Mouse (Mus musculus) lung, postnatal 14 days (tissue): ENCODE measurements around the gene Gramd4.
A peak's percentile ranks its signal among the peaks of the same experiment; 100 is the strongest.
"Not testable (repeated sequence)": the region's sequence is repeated elsewhere in the genome, so short reads cannot be mapped to it uniquely, and the experiment has no call there.

Source experiments
- DNase-seq: peaks from one replicate; pipeline ENCODE4 v3.0.0; 2021

The Gramd4 gene

DNA sequence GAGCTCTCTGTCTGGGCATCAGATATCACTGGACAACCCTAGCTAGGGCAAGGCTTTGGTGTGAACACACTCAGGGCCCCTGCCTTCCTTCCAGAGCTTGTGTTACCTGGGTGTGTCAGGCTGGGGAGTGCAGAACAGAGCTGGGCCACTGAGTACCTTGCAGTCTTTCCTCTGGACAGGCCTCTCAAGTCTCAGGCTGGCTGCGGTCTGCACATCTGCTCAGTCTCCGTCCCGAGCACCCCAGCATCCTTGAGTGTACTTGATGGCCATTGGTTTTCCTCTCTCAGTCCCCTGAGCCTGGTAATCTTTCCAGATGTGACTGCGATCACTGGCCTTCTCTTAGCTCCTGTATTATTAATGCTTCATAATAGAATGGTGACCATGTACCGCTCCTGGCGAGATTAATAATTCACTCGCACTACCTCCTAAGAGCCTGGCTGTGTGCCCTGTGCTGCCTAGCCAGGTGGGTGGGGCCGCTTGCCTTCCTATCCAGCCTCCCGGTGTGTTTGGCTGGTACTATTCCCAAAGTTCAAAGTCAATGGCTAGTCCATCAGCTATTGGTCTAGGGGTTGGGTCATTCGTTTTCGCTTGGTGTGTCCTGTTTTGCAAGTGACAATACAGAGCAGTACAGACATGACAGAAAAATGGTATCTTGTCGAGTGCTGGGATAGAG, 34.6 kb downstream of the Gramd4 start:
- DNase-seq: peak; percentile 58

DNA sequence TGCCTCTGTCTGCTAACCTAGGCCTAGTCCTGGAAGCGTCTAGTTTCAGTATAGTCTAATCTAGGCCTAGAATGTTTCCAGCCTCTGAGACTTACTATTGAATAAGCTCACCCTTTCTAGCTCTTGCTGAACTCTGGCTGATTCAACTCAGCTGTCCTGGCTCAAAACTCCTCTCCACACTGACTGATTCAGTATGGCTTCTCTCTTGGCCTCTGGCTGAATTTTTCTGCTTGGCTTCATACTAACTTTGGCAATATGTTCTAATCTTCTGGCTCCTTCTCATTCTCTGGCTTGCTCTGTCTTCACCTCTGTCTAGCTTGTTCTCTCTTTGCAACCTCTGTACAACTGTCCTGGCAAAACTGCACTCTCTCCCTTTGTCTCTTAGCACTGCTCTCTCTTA, 35.7 kb downstream of the Gramd4 start:
- DNase-seq: no peak

DNA sequence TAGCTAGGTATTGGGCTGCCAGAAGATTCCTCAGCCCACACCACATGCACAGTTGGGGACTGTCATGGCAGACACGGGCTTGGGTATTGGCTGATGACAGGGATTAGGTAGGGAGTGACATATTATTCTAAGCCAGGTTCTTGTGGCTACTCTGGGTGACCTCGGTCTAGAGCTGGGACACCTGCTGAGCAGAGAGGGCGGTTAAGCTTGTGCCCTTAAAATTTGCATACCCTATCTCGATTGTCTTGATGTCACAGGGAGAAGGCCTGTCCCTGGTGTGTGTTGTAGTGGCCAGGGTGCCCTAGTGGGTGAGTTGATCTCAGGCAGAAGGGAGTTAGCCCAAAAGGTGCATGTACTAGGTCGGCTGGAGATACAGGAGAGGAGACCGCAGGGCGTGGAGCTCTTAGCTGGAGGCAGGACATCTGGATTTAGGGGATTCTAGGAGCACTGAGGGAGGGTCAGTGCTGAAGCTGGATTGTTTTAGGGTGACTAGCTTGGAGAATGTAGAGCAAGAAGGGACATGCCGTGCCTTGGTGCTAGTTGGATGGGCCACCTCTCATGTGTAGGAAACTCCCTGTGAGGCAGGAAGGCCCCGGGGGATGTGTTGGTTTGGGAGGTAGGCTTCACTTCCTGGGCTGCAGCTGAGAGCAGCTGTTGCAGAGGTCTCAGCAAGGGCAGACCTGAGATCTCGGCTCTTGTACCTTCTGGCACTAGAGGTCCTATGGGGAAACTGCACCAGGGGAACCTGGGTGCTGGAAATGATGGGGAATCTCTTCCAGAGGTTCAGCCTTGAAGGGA, 37.0 kb downstream of the Gramd4 start:
- DNase-seq: no peak

DNA sequence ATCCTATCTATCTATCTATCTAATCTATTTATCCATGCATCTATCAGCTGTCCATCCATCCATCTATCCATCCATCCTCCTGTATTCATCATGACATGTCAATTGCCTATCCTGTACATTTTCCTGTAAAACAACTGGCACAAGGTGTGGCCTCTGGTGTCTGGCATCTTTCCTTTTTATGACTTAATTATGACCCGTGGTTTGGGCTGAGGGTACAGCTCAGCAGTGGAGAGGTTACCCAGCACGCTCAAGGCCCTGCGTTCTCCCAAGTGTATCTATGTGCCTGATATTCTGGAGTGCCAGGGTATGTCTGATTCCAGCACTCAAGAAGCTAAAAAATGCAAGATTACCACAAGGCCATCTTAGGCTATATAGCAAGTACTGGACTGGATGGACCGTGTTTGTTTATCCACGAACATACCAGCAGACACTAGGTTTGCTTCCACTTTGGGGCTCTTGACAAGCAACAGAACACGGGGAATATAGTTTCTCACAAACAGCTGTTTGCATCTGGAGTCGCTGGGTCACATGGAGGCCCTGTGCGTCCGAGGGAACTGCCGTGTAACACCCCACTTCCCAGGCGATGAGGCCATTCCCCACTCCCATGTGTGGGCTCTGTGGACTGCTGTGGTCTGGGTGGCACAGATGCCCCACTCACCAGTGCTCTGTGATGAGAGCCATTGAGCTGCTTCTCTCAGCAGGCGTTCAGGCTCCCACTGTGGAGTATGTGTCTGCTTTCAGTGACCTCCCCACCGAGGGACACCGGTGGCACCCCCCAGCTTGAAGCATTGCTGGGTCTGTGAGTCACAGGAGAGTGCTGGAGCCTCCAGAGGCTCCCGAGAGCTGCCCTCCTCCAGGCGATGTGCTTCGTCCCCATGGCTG, 38.5 kb downstream of the Gramd4 start:
- DNase-seq: no peak

DNA sequence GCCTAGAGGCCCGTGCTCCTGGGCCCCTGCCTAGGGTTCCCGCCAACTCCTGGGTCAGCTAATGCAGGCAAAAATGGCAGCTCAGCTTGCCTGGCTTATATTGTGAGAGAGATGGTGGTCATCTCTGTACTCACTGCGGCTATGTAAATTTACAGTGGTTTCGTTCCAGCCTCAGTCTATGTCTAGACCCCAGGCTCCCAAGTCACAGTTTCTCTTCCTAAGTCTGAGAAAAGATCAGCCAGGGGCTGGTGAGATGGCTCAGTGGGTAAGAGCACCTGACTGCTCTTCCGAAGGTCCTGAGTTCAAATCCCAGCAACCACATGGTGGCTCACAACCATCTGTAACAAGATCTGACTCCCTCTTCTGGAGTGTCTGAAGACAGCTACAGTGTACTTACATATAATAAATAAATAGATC, 39.1 kb downstream of the Gramd4 start:
- not testable (repeated sequence) for DNase-seq

DNA sequence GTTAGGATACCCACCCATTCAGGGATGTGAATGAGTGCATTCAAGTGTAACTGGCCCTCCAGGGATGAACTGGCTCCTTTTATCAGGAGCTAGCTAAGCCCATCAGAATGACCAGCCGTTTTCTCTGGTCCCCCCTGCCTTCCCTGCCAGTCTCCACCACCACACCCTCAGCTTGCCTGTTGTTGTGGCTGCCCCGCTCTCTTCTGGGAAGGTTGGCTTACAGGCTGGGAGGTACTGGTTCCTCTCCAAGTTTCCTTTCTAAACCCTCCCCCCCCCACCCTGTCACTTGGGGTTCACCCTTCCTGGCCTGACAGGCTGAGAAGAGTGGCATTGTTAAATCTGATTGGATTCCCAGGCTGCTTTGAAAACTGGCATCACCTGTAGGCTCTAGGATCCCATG, 40.4 kb downstream of the Gramd4 start:
- no peak for DNase-seq

DNA sequence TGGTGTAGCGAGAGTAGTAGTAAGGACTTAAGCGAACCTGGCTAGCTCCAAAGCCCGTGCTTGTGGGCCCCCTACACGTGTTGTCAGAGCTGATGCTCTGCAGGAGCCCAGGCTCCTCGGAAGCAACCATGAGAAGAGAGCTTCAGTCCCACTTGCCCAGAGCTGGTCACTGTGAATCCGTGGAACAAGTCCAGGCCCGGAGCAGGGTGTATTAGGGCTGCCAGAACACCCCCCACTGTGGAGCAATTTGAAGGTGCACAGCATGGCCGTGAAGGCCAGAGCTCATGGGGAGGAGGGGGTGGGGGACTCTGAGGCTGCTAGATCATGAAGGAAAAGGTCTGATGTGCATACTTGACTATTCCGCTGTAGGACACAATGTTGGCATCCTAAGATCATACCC, 44.1 kb downstream of the Gramd4 start:
- DNase-seq: no peak

DNA sequence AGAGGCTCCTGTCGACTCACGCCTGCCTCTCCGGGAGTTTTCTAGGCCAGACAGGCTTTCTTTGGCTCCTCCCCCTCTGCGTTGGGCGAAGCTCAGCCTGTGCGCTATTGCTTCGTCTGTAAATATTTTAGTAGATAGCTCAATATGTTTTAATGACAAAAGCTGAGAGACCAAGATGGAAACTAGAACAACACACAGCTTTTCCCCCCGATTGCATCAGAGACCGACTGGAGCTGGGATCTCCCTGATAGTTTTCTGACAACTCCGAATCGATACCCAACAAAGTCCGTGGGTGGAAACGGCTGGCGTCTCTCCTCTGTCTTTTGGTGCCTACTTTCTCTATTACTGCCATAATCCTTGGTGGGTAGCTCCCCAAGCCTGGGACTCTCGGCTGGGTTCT, 44.8 kb downstream of the Gramd4 start:
- DNase-seq: no peak

DNA sequence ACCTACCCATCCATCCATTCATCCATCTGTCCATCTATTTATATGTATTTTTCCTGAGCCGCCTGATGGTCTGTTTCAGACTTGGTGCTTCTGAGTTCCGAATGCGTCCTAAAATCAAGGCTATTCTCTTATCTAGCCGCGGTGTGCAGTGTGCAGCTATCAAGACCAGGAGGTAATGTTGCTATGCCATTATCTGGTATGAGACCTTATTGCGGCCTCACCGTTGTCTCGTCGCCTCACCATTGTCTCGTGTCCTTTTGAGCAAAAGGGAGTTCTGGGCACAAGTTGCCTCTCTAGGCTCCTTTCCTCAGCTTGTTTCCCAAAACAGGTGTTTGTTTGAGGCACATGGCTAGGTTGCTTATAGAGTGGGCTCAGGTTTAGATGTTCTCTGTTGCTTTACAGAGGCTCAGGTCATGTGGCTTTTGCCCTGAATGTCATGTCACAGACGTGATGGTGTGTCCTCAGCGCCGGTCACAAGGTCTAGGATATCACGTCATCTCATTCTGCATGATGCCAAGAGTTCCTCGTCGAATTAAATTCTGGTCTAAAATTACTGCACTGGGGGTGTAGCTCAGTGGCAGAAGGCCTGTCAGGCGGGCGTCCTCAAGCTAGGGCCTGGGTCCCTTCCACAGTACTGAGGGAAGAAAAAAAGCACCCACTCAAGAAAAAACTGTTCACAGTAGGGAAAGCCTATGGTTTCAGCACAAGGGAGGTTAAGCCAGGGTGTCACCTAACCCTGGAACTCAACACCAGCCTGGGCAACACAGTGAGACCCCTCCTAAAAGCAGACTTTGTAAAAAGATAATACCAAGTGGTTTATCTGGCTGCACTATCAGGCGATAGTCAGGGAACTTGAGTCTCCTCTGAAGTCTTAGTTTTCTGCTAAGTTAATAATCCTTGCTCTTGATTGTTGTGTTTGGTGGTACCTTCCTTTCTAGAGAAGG, 47.2 kb downstream of the Gramd4 start:
- DNase-seq: no peak

DNA sequence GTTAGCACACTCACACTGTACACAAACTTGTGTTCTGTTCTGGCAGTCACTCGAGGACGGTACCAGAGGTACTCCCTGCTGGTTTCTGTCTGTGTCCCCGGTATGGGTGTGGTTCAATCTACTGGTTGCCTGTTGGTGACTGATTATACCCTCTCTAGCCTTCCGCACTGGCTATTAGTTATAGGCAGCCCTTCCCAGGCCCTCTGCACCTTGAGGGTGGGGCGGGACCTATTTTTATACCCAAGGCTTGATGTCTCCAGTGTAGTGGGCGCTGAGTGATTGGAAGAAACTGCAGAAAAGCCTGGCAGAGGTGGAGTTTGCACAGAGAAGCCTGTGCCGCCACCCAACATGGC, 47.8 kb downstream of the Gramd4 start:
- DNase-seq: no peak

DNA sequence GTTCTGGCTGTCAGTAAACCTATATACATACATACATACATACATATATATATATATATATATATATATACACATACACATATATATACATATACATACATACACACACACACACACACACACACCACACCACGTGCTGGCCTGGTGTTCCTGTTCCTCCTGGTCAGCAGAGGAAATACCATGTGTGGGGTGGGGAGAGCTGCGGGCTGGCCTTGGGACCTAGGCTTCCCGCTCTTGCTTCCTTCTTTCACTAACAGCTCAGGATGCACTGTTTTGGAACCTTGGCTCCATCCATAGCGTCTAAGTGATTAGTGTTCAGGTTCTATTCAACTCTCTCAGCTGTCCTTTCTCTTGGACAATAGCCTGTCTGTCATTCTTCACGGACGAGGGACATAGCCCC, 48.3 kb downstream of the Gramd4 start:
- DNase-seq: no peak

DNA sequence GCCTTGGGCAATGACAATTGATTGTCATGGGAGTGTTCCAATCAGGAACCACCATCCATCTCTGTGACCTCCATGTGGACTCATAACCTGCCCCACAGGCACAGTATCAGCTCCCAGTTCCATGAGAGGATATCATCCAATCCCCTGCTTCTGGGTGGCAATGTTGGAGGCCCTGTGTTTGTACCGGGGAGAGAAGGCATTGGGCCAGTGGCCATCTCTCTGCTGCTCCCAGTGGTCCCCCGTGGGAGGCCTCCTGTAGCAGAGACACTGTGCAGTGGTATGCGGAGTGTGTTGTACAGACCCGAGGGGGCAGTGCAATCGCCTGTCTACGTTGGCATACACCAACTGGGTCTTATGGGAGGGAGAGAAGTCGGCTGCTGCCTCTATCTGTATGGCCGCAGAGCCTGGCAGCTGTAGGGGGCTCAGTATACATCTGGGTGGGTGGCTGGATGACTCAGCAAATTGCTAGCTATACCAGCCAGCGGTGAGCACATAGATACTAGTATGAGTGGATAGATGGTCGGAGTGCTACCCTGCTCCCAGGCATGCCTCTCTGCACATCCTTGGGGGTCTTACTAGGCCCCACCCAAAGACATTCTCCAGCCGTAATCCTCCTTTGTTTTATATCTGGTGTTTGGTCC, 50.5 kb downstream of the Gramd4 start:
- DNase-seq: no peak

DNA sequence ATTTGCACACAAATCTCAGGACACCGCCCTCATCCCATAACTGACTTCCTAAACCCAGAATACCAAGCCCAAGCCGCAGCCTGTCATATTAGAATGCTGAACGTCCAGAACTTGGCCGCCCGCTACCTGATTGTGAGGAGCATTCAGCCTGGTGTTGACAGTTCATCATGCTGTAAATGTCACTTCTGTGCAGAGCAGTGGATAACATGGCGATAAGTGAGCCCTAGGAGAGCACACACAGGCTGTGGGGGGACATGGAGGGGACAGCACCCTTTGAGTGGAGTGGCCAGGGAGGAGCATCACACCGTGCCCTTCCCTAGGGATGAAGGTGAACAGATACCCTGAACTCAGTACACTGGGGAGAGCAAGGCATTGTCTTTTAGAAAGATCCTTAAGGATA, 51.8 kb downstream of the Gramd4 start:
- no peak for DNase-seq

DNA sequence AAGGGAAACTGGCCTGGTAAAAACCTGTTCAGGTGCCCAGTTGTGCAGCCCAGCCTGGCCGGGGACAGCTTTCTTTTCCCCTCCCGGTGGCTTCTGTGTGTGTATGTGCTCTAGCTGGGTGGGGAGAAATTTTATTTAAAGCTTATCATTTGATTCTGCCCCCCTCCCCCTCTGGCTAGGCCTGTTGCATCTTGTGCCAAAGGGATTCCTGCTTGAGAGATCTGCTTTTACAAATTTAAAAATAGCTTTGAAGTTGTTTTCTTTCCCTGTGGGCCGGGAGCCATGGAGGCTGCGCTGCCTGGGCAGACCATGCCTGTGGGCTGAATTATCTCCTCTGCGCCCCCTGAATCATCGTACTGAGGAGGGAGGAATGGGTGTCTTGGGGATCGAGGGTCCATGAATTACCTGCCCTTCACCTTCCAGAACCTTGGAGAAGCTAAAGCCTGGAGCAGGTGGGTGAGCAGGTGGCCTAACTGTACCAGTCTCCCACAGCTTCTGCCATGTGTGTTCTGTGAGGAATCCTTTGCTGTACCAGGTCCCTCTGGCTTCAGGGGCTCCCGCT, 52.2 kb downstream of the Gramd4 start:
- no peak for DNase-seq

DNA sequence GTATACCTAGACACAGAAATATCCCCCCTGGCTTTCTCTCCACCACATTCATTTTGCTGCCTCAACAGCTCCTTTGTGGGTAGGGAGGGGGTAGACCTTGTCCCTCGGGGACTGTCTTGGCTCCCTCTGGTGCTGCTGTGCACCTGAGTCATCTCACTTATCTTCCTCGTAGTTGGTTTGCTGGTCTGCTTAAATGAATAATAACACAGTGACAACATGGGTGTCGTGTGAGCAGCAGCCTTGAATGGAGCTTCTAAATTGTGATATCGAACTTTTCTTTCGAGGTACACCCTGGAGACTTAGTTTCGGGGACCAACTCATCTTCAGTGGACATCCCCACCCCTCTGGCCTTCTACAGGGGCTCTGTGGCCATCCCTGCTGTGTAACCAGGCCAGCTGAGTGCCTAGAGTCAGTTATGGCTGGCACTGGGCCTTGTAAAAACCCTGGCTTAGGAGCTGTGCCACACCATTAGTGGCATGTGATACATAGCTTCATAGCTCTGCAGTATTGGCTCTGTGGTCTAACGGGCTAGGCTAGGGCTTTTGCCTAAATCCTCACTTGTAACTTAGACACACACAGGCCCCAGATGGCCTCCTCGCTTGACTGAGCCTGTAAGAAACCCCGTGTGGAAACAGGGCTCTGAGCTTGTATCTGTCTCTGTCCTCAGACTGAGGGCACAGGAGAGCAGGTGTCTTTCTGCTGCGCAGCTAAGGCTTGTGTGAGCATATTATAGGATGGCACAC, 53.0 kb downstream of the Gramd4 start:
- no peak for DNase-seq

DNA sequence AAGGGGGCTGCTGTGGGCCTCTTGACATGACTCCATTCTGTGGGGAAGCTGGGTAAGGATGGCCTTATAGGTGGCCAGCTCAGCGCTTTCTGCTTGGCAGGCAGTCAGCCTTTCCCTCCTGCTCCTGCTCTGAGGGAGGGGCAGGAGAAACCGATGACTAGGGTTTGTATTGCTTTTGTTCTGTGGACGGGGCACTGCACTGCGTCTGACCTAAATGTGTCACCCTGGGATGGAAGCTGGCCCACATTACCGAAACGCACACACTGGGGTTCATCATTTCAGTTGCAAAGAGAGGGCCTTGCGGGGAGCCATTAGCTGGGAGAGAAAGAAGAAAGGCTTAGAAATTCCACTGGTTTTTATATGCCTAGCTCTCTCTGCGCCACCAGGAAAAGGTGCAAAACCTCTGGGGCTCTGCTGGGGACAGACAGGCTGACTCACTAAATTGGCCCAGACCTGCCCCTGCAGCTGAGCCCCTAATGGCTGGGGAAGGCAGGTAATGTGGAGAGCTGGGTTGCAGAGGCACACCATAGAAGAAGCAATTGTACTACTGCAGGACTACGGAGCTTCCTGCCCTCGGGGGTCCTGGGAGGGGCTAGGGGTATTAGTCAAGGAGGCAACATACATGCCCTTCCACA, 55.3 kb downstream of the Gramd4 start:
- DNase-seq: no peak

DNA sequence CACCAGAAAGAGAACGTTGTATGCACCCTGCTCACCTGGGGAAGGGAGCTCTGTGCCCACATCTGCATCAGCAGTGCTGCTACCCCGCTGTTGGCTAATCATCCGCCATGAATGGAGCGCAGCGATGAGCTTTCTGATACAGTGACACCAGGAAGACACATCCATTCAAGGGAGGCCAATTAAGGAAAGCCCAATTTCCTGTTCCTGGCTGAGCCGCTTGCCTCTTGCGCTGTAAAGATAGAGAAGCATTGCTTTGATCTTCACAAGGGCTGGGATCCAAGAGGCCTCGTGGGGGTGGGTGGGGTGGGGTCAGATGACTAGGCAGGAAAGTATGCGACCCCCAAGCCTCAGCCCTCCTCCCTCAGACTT, 55.8 kb downstream of the Gramd4 start:
- DNase-seq: no peak

DNA sequence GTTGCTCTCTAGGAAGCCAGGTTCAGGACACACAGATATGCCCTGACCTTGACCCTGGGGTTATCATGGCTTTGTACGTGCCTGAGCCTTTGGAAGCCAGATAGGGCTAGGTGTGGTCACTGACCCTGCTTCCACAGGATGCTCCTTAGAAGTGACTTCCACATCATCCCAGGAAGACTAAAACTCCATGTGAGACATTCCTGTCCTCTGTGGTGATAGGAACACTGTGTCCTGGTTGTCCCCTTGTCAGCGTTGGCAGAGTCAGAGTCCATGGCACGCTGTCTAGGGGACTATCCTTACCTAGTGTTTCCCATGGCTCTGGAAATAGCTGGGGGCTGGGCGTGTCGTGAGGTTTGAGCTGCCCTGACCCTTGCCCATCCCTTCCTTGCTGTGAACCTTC, 58.9 kb downstream of the Gramd4 start:
- DNase-seq: no peak

DNA sequence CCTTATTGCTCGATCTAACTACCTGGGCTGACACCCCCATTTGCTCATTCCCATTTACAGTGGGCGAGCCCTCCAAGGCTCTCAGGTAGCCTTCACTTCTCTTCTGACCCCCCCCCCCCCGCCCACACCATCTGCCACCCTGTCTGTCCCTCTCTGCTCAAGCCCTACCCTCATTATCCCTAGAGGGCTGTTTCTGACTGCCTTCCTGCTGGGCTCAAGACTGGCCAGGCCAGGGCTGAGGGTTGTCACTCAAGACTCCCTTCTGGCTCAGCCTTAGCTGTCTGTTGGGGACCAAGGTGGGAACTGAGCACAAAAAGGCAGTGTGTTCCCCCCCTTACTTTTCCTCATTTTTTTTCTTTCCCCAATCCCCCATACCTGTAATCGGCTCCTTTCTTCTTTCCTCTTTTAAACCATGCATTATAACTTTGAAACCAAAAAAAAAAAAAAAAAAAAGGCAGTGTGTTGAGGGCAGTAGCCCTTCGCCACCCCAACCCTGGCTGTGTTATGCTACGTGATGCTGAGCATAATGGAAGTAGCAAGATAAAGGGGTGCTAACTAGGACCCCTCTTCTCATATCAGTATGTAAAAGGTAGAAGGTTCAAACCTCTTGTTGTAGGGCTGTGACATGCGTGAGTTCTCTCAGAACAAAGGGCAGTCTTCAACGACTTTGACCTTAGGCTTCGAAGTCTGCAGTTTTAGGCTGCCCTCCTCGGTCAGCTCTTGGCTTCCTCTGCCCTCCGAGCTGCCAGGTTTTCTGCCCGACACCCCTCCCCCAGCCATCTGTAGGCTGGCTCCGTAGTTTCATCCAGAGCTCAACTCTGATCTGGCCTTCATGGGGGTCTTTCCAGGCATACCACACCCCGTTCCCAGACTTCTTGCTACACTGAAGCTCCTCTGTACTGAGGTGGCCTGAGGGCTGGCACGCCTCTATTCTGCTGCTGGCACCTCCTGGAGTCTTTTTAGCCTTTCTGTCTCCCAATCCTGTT, 59.9 kb downstream of the Gramd4 start:
- DNase-seq: no peak
